Mouse (Mus musculus) ES-Bruce4 (cell line): ENCODE results near the gene 1110002E22Rik. TPM values are rescaled to one million over a fixed set of nuclear protein-coding genes. Genes with fewer than 3 reads are reported as not detected.

Source experiments
- H3K27ac ChIP-seq: 2 replicates; pipeline ENCODE4 v1.5.1; 2012; ENCODE audit warnings: low read length, inconsistent platforms; ENCODE audit not compliant: insufficient read depth
- H3K27me3 ChIP-seq: 2 replicates; pipeline ENCODE4 v1.6.1; 2012; ENCODE audit warnings: mild to moderate bottlenecking, low read length, inconsistent platforms; ENCODE audit not compliant: control insufficient read depth, poor library complexity, insufficient read depth, severe bottlenecking
- H3K36me3 ChIP-seq: 2 replicates; pipeline ENCODE4 v1.6.1; 2012; ENCODE audit warnings: inconsistent platforms, mild to moderate bottlenecking, low read length, moderate library complexity; ENCODE audit not compliant: control insufficient read depth, poor library complexity, insufficient read depth, severe bottlenecking
- H3K4me1 ChIP-seq: one replicate; pipeline ENCODE4 v1.8.1; 2011; ENCODE audit warnings: low read length; ENCODE audit not compliant: control insufficient read depth, insufficient read depth
- H3K4me3 ChIP-seq: 2 replicates; pipeline ENCODE4 v1.5.1; 2011; ENCODE audit warnings: low read depth, mild to moderate bottlenecking, low read length
- H3K9ac ChIP-seq: 2 replicates; pipeline ENCODE4 v1.6.1; 2012; ENCODE audit warnings: low read depth, mild to moderate bottlenecking, inconsistent platforms; ENCODE audit not compliant: poor library complexity, severe bottlenecking
- H3K9me3 ChIP-seq: replicated peaks from 2 replicates; pipeline ENCODE4 v1.6.1; 2012; ENCODE audit warnings: mild to moderate bottlenecking, low read length, inconsistent platforms; ENCODE audit not compliant: control insufficient read depth, poor library complexity, insufficient read depth, severe bottlenecking
- CTCF ChIP-seq: IDR thresholded peaks from one replicate; pipeline ENCODE4 v1.8.1; 2011; ENCODE audit warnings: low read depth, low read length
- EP300 ChIP-seq: IDR thresholded peaks from 2 replicates; pipeline ENCODE4 v1.6.1; 2011; ENCODE audit warnings: low read depth, low read length; ENCODE audit not compliant: insufficient read depth
- POLR2A ChIP-seq: IDR thresholded peaks from one replicate; pipeline ENCODE4 v1.8.1; 2011; ENCODE audit warnings: low read length; ENCODE audit not compliant: insufficient read depth
- polyA plus RNA-seq: library from polyadenylated mRNA; stranded (reverse); fragments of >200 nt; gene quantifications from 2 replicates; pipeline ENCODE4 v1.2.4, GENCODE M21; 2011; ENCODE audit warnings: low read depth; ENCODE audit not compliant: missing spikeins, insufficient read depth, insufficient read length

1110002E22Rik gene
- polyA plus RNA-seq, 1 experiment = not detected

- no peaks in the 10 kb centered on the region for H3K36me3 ChIP-seq
- TF ChIP-seq EP300 = no peak
- no peaks in the 10 kb centered on the region for H3K4me1 ChIP-seq
- H3K9me3 ChIP-seq = no peaks in the 10 kb centered on the region
- H3K9ac ChIP-seq = no peak within 1 kb of the TSS
- H3K4me3 ChIP-seq = no peak within 1 kb of the TSS
- H3K27me3 ChIP-seq = no peaks in the 10 kb centered on the region
- H3K27ac ChIP-seq = no peak within 1 kb of the TSS
Observed at GRCm38 (mm10) chr3:138067288-138067687, 2.4 kb downstream of the 1110002E22Rik start, which contains the start of gene Gm5105. Gm5105 (minus strand) TSS chr3:138067388.

GRCm38 (mm10) chr3:138068103-138068502 lies 3.3 kb downstream of the 1110002E22Rik start:
- Histone ChIP-seq H3K27ac (no peak overlapping the region), H3K9me3 (no peaks in the 10 kb centered on the region), H3K9ac (no peak overlapping the region), H3K36me3 (no peaks in the 10 kb centered on the region), H3K27me3 (no peaks in the 10 kb centered on the region), H3K4me1 (no peaks in the 10 kb centered on the region), H3K4me3 (no peak overlapping the region)
- TF ChIP-seq CTCF (no peak), POLR2A (no peak), EP300 (no peak)

GRCm38 (mm10) chr3:138069756-138070511 lies 5.1 kb downstream of the 1110002E22Rik start:
- Histone ChIP-seq H3K4me1 (no peaks in the 10 kb centered on the region), H3K4me3 (no peak overlapping the region), H3K9me3 (no peaks in the 10 kb centered on the region), H3K36me3 (no peaks in the 10 kb centered on the region), H3K27me3 (no peaks in the 10 kb centered on the region), H3K9ac (no peak overlapping the region), H3K27ac (no peak overlapping the region)
- TF ChIP-seq CTCF (no peak), POLR2A (no peak), EP300 (no peak)

GRCm38 (mm10) chr3:138071004-138071403 lies 6.2 kb downstream of the 1110002E22Rik start:
- no peaks in the 10 kb centered on the region for H3K4me1 ChIP-seq
- H3K9me3 ChIP-seq = no peaks in the 10 kb centered on the region
- H3K27me3 ChIP-seq = no peaks in the 10 kb centered on the region
- no peak overlapping the region for H3K4me3 ChIP-seq
- H3K27ac ChIP-seq = no peak overlapping the region
- no peaks in the 10 kb centered on the region for H3K36me3 ChIP-seq
- H3K9ac ChIP-seq = no peak overlapping the region
- TF ChIP-seq CTCF (no peak), EP300 (no peak), POLR2A (no peak)

- H3K9me3 ChIP-seq = no peaks in the 10 kb centered on the region
- no peak overlapping the region for H3K4me3 ChIP-seq
- no peak for TF ChIP-seq CTCF
- TF ChIP-seq EP300 = no peak
- TF ChIP-seq POLR2A = no peak
- H3K4me1 ChIP-seq = no peaks in the 10 kb centered on the region
- no peaks in the 10 kb centered on the region for H3K36me3 ChIP-seq
- H3K9ac ChIP-seq = no peak overlapping the region
- H3K27ac ChIP-seq = no peak overlapping the region
- H3K27me3 ChIP-seq = no peaks in the 10 kb centered on the region
Observed at GRCm38 (mm10) chr3:138071476-138072073, 6.7 kb downstream of the 1110002E22Rik start.

GRCm38 (mm10) chr3:138074214-138074613 lies 9.4 kb downstream of the 1110002E22Rik start:
- TF ChIP-seq POLR2A = no peak
- TF ChIP-seq EP300 = no peak
- no peak for TF ChIP-seq CTCF
- Histone ChIP-seq H3K27ac (no peak overlapping the region), H3K27me3 (no peaks in the 10 kb centered on the region), H3K4me3 (no peak overlapping the region), H3K9ac (no peak overlapping the region), H3K4me1 (no peaks in the 10 kb centered on the region), H3K36me3 (no peaks in the 10 kb centered on the region), H3K9me3 (no peaks in the 10 kb centered on the region)
